Mouse (Mus musculus) embryonic facial prominence, embryonic 12.5 days (tissue): ENCODE data around the gene Cyb561d2. TPM values are rescaled to one million over a fixed set of nuclear protein-coding genes. Genes with fewer than 3 reads are reported as not detected.

Source experiments
- ATAC-seq: fragments of 200-750 bp; cut with Nextera tagmentation; 2 replicates; pipeline ENCODE4 v1.8.0; 2017; ENCODE audit not compliant: insufficient number of reproducible peaks, insufficient read depth, low FRiP score, low TSS enrichment
- H3K27ac ChIP-seq: fragments of 300-500 bp; sonication (generic); 2 replicates; pipeline ENCODE4 v1.5.1; 2016; ENCODE audit warnings: mild to moderate bottlenecking
- H3K27me3 ChIP-seq: fragments of 300-500 bp; sonication (generic); 2 replicates; pipeline ENCODE4 v1.6.1; 2016; ENCODE audit warnings: mild to moderate bottlenecking, moderate library complexity
- H3K36me3 ChIP-seq: fragments of 300-500 bp; sonication (generic); 2 replicates; pipeline ENCODE4 v1.6.1; 2016; ENCODE audit warnings: mild to moderate bottlenecking
- H3K4me1 ChIP-seq: fragments of 300-500 bp; sonication (generic); 2 replicates; pipeline ENCODE4 v1.6.1; 2016
- H3K4me2 ChIP-seq: fragments of 300-500 bp; sonication (generic); replicated peaks from 2 replicates; pipeline ENCODE4 v1.6.1; 2016; ENCODE audit warnings: mild to moderate bottlenecking, moderate library complexity
- H3K4me3 ChIP-seq: fragments of 300-500 bp; sonication (generic); 2 replicates; pipeline ENCODE4 v1.5.1; 2016; ENCODE audit warnings: mild to moderate bottlenecking
- H3K9ac ChIP-seq: fragments of 300-500 bp; sonication (generic); 2 replicates; pipeline ENCODE4 v1.6.1; 2016; ENCODE audit warnings: mild to moderate bottlenecking, moderate library complexity
- H3K9me3 ChIP-seq: fragments of 300-500 bp; sonication (generic); 2 replicates; pipeline ENCODE4 v1.6.1; 2016; ENCODE audit warnings: mild to moderate bottlenecking, moderate library complexity
- WGBS: fragments of 180-500 bp; shearing (Covaris S2); methylation state at CpG from one replicate; pipeline ENCODE4 v1.1.7; 2016; 5-methylcytosine and 5-hydroxymethylcytosine counted together
- polyA plus RNA-seq: library from polyadenylated mRNA; unstranded; fragments of >200 nt; fragmentation: Nextera tagmentation; extraction: Ambion mirVana; gene quantifications from 2 replicates; pipeline ENCODE4 v1.2.1, GENCODE M21; 2016

Gene Cyb561d2
- polyA plus RNA-seq, 1 experiment from 2014 or later = 17.7 TPM

DNA sequence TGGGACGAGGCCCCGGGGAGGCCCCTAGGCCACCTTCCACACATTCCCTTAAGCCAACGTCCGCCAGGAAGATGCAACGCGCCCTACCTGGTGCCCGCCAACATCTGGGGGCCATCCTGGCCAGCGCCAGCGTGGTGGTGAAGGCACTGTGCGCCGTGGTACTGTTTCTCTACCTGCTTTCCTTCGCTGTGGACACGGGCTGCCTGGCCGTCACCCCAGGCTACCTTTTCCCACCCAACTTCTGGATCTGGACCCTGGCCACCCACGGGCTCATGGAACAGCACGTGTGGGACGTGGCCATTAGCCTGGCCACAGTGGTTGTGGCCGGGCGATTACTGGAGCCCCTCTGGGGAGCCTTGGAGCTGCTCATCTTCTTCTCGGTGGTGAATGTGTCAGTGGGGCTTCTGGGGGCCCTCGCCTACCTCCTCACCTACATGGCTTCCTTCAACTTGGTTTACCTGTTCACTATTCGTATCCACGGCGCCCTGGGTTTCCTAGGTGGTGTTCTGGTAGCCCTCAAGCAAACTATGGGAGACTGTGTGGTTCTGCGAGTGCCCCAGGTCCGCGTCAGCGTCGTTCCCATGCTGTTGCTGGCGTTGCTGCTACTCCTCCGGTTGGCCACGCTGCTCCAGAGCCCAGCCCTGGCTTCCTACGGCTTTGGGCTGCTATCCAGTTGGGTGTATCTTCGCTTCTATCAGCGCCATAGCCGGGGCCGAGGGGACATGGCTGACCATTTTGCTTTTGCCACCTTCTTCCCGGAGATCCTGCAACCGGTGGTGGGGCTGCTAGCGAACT is 7.4 kb downstream of the Cyb561d2 start:
- Histone ChIP-seq H3K9ac (peak overlapping the region; percentile 80), H3K4me1 (peaks cover 24% of the 10 kb centered on the region), H3K9me3 (no peaks in the 10 kb centered on the region), H3K4me3 (peak overlapping the region; percentile 61), H3K27me3 (no peaks in the 10 kb centered on the region), H3K36me3 (peaks cover 24% of the 10 kb centered on the region), H3K27ac (peak overlapping the region; percentile 71), H3K4me2 (peak overlapping the region; percentile 93)
- WGBS = under 1% methylated on average over 40 of the region's 40 CpGs
- no peak for ATAC-seq

DNA sequence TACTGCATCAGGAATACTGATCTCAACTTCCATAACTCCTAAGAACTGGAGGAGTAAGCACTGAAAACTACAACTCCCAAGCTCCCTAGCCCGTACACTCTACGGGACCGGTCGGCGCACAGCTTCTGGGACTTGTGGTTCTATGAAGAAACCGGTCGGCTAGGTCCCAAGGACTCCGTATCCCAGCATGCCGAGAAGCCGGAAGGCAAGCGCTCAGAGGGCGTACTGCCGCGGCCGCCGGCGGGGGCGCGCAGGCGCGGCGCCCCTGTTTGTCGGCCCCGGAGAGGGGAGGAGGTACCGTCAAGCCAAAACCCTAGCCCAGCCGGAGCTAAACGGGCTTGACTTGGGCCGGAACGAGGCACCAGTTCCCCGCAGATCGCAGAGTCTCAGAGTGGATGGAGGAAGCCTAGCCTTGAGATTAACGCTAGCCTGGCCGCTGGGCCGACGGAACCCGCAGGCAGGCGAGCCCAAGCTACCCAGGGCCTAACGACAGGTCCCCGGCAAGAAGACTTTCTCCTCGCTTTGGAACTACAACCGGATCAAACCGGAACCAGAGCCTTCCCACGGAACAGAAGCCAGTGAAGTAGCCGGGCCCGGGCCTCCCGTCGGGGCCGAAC is 8.1 kb downstream of the Cyb561d2 start, which contains the start of gene Tmem115:
Gene Tmem115, plus strand, starts transcription at position 155 of the 617 bp plus-strand sequence.
- Histone ChIP-seq H3K27me3 (no peaks in the 10 kb centered on the region), H3K36me3 (peaks cover 17% of the 10 kb centered on the region), H3K4me3 (peak within 1 kb of the TSS; percentile 61), H3K27ac (peak within 1 kb of the TSS; percentile 71), H3K4me2 (peak within 1 kb of the TSS; percentile 93), H3K9ac (peak within 1 kb of the TSS; percentile 80), H3K4me1 (peaks cover 24% of the 10 kb centered on the region), H3K9me3 (no peaks in the 10 kb centered on the region)
- under 1% methylated on average over 48 of the region's 48 CpGs for WGBS
- peak; percentile 98 for ATAC-seq

DNA sequence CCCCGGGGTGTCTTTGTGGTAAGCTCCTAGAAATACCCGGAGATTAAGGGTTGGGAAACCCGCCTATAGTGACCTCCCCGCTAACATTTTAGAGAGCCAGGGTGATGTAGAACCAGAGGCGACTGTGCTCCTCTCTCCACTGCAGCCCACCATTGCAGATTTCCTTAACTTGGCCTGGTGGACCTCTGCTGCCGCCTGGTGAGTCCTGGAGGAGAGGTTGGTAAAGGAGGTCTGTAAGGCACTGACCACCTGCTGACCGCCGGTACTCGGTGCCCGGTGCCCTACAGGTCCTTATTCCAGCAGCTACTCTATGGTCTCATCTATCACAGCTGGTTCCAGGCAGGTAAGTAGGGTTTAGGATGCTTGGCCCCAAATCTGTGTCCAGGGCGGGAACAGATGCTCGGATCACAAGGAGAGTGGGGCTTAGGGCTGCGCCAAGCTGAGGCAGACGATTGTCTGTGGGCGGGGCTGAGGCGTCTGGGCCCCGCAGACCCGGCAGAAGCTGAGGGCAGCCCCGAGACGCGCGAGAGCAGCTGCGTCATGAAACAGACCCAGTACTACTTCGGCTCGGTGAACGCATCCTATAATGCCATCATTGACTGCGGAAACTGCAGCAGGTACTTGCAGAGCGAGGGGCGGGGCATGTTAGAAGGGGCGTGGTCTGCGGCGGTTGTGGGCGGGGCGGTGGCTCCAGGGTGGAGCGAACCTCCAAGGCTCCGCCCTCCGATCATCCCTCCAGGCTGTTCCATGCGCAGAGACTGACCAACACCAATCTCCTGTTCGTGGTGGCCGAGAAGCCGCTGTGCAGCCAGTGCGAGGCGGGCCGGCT is 15.6 kb downstream of the Cyb561d2 start:
- H3K9ac ChIP-seq = no peak overlapping the region
- peak overlapping the region; percentile 63 for H3K4me2 ChIP-seq
- H3K4me3 ChIP-seq = peak overlapping the region; percentile 36
- no peaks in the 10 kb centered on the region for H3K9me3 ChIP-seq
- no peaks in the 10 kb centered on the region for H3K36me3 ChIP-seq
- 0 out of 2 replicates have a peak, but pooled peaks have one; percentile 18 for ATAC-seq
- WGBS = 4% methylated on average over 44 of the region's 44 CpGs
- H3K4me1 ChIP-seq = peaks cover 22% of the 10 kb centered on the region
- H3K27ac ChIP-seq = no peak overlapping the region
- H3K27me3 ChIP-seq = peaks cover 51% of the 10 kb centered on the region

DNA sequence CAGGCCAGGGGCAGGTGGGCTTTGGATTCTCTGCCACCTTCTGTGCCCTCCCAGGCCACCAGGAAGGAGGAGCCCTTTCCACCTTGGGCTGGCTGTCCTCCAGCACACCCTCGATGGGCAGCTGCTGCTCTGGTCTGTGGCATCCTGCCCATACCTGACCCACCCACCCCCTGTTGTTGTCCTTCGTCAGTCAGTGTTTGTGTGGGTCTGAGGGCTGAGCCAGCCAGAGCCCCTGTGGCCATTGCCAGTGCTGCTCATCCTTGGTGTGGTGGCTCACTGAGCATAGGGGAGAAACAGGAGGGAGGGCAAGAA is 19.6 kb downstream of the Cyb561d2 start:
- H3K4me3 ChIP-seq = no peak overlapping the region
- no peaks in the 10 kb centered on the region for H3K9me3 ChIP-seq
- peak overlapping the region; percentile 44 for H3K4me2 ChIP-seq
- 26% methylated on average over 2 of the region's 2 CpGs for WGBS
- H3K36me3 ChIP-seq = no peaks in the 10 kb centered on the region
- H3K4me1 ChIP-seq = peaks cover 32% of the 10 kb centered on the region
- H3K9ac ChIP-seq = no peak overlapping the region
- H3K27me3 ChIP-seq = peaks cover 38% of the 10 kb centered on the region
- no peak overlapping the region for H3K27ac ChIP-seq
- peak; percentile 8; the same call in 1 of the 2 replicates for ATAC-seq

DNA sequence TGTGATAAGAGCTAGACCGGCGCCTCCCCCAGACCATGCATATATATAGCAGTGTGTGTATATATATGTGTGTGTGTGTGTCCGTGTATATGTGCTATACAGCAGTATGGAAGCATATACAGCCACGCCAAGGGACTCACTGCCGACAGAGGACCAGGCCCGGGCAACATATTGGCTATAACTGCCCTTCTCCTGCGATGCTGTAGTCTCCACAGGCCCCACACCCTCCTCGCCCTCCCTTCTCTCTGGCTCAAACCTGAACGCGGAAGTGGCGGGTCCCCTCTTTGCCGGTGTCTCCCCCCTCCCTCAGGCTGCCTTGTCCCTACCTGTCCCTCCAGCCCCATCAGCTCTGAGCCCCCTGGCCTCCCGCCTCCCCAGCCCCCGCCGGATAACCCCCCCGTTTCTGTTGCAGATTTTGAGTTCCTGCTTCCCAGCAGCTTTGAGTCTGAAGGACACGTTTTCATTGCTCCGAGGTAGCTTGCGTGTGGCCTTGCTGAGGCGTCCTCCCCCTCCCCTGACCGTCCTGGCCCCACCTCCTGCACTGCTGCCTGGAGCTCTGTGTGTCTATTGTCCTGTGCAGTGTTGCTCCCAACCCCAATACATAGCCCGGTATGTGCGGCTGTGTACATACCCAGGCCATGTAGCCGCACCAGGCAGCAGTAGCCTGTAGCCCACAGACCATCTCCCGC is 20.1 kb downstream of the Cyb561d2 start:
- Histone ChIP-seq H3K9ac (peak overlapping the region; percentile 19; the same call in 1 of the 2 replicates), H3K4me2 (peak overlapping the region; percentile 44), H3K4me3 (0 out of 2 replicates have a peak overlapping the region, but pooled peaks have one; percentile 5), H3K36me3 (no peaks in the 10 kb centered on the region), H3K27me3 (peaks cover 33% of the 10 kb centered on the region), H3K4me1 (peaks cover 29% of the 10 kb centered on the region), H3K9me3 (no peaks in the 10 kb centered on the region), H3K27ac (peak overlapping the region; percentile 36; the same call in 1 of the 2 replicates)
- WGBS = 15% methylated on average over 25 of the region's 25 CpGs
- peak; percentile 63; the same call in 1 of the 2 replicates for ATAC-seq

DNA sequence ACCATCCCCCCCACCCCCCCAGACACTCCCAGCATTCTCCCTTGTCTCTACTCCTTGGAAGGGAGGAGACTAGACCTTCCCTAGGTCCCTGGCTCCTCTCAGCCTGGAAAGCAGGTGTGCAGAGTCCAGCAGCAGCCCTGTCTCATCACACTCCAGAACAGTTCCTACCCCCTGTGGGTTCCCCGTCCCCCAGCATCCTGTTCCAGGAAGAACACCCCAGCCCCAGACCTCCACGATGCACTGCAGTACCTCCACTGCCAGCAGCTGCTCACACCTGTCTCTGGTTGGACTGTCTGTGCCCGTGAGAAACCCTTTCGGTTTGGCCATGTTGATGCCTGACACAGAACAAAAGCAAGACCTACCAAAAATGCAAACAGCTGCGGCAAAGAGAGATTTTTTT is 20.8 kb downstream of the Cyb561d2 start:
- H3K9ac ChIP-seq = no peak overlapping the region
- H3K9me3 ChIP-seq = no peaks in the 10 kb centered on the region
- H3K4me2 ChIP-seq = no peak overlapping the region
- peaks cover 26% of the 10 kb centered on the region for H3K27me3 ChIP-seq
- no peaks in the 10 kb centered on the region for H3K36me3 ChIP-seq
- ATAC-seq = no peak
- peak overlapping the region; percentile 24; the same call in 1 of the 2 replicates for H3K27ac ChIP-seq
- no peak overlapping the region for H3K4me3 ChIP-seq
- H3K4me1 ChIP-seq = peaks cover 23% of the 10 kb centered on the region
- 51% methylated on average over 5 of the region's 5 CpGs for WGBS

DNA sequence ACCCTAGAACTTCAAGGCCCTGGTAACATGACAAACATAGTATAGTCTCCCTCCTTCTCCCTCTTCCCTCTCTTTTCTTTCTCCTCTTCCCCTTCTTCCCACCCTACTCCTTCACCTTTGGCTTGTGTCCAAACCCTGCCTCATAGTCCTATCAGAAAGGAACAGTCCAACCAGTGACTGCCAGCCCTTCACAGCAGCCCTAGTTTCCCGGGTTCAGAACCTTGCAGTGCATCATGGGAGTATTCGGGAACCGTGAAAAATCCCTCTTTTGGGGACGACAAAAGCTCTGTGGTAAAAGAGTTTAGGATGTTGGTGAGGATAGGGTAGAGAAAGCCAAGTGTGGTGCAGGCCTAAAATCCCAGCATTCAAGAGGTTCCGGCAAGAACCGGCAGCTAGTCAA is 21.7 kb downstream of the Cyb561d2 start:
- Histone ChIP-seq H3K9me3 (no peaks in the 10 kb centered on the region), H3K9ac (no peak overlapping the region), H3K4me1 (peaks cover 22% of the 10 kb centered on the region), H3K27ac (no peak overlapping the region), H3K36me3 (no peaks in the 10 kb centered on the region), H3K4me3 (no peak overlapping the region), H3K4me2 (no peak overlapping the region), H3K27me3 (peaks cover 17% of the 10 kb centered on the region)
- ATAC-seq = no peak
- WGBS = 65% methylated on average over 6 of the region's 6 CpGs

DNA sequence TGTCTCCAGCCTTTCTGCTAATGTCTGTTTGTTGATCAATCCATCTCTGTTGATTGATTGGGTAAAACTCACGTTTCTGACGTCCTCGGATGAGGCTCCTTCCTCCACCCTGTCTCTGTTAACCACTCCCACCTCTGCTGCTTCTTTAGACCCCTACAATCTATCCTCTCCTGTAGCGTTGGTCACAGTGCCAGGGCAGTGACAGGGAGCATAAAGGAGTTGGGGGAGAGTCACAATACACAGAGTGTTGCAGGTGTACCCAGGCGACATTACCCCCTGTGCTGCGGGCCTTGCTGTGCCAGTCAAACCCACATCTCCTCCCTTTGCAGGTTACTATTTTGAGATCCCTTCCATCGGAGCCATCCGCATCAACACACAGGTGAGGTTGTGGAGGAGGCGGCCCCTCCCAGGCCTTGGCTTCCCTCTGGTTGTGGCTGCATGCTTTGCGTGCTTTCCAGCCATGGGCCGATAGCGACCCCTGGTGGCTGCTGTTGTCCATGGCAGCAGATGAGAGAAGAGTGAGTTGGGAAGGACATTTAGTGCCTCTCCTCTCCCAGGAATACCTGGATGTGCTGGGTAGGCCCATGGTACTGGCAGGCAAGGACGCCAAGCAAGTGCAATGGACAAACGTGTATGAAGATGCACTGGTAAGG is 27.6 kb downstream of the Cyb561d2 start:
- no peak overlapping the region for H3K4me2 ChIP-seq
- no peaks in the 10 kb centered on the region for H3K36me3 ChIP-seq
- H3K27ac ChIP-seq = no peak overlapping the region
- H3K27me3 ChIP-seq = no peaks in the 10 kb centered on the region
- no peak overlapping the region for H3K9ac ChIP-seq
- H3K4me1 ChIP-seq = peaks cover 25% of the 10 kb centered on the region
- WGBS = 27% methylated on average over 14 of the region's 14 CpGs
- H3K4me3 ChIP-seq = no peak overlapping the region
- no peak for ATAC-seq
- H3K9me3 ChIP-seq = no peaks in the 10 kb centered on the region

DNA sequence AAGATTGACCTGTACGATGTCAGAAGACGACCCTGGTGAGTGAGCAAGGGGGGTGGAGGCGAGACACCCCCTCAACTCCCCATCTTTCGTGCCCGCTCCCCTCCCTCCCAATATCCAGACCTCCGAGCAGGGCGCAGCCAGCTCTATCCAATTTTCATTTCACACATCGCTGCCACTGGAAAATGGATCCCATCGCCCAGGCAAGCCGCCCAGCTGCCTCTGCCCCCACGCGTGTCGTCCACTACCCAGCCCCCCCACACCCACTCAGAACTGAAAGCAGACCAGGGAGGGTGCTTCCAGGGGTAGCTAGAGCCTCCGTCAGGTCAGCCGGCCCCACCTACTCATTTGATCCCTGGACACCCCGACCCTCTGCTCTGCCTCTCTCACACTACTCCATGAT is 29.7 kb downstream of the Cyb561d2 start:
- Histone ChIP-seq H3K9me3 (no peaks in the 10 kb centered on the region), H3K27me3 (no peaks in the 10 kb centered on the region), H3K9ac (no peak overlapping the region), H3K4me2 (no peak overlapping the region), H3K27ac (no peak overlapping the region), H3K36me3 (no peaks in the 10 kb centered on the region), H3K4me3 (no peak overlapping the region), H3K4me1 (peaks cover 42% of the 10 kb centered on the region)
- no peak for ATAC-seq
- 74% methylated on average over 16 of the region's 16 CpGs for WGBS

DNA sequence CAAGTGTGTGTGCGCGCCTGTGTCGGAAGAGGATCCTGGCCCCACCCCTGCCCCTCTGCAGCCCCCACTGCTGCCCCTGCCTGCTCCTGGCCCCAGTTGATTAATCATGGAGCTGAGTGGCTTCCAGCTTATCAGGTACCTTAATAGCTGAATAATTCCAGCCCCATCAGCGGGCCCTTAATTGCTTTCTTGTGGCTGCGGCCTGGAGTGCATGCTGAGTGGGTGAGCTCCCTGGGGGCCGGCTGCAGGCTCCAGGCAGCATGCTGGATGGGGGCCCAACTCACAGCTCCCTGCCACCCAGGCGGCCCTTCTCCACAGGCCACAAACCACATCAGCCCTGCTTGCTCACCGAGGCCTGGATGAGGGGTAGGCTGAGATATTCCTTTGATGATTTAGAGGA is 30.6 kb downstream of the Cyb561d2 start:
- no peak overlapping the region for H3K4me2 ChIP-seq
- H3K27ac ChIP-seq = peak overlapping the region; percentile 63; the same call in 1 of the 2 replicates
- H3K27me3 ChIP-seq = 0 out of 2 replicates have a peak, but pooled peaks cover under 1% of the 10 kb centered on the region
- H3K36me3 ChIP-seq = no peaks in the 10 kb centered on the region
- H3K4me1 ChIP-seq = peaks cover 44% of the 10 kb centered on the region
- 47% methylated on average over 8 of the region's 8 CpGs for WGBS
- H3K9me3 ChIP-seq = no peaks in the 10 kb centered on the region
- ATAC-seq = no peak
- no peak overlapping the region for H3K9ac ChIP-seq
- H3K4me3 ChIP-seq = no peak overlapping the region
